Mouse (Mus musculus): ENCODE data around the gene AL731706.2. TPM values are rescaled to one million over a fixed set of nuclear protein-coding genes. Genes with fewer than 3 reads are reported as not detected.
"Not testable (repeated sequence)": the region's sequence is repeated elsewhere in the genome, so short reads cannot be mapped to it uniquely, and the experiment has no call there.

The AL731706.2 gene
- polyA plus RNA-seq, 2 experiments = 15.1 TPM; not detected in 1

GRCm38 (mm10) chr2:136894494-136894893, 9.0 kb upstream of the AL731706.2 start:
- Histone ChIP-seq H3K27ac (no peak overlapping the region), H3K4me2 (ENCODE audit: low read depth) (no peak overlapping the region), H3K9me3 (ENCODE audit: control insufficient read depth, low read length) (no peaks in the 10 kb centered on the region), H3K4me1 (replicated peaks; ENCODE audit: control insufficient read depth in 2 of 2, insufficient read depth in 2 of 2, low read length in 1 of 2) (peaks cover 14 to 16% of the 10 kb centered on the region in 2 experiments), H3K36me3 (replicated peaks; ENCODE audit: control insufficient read depth, insufficient read depth, low read depth) (no peaks in the 10 kb centered on the region), H3K4me3 (ENCODE audit: insufficient read depth in 1 of 2, low read depth in 2 of 2, low read length in 2 of 2) (no peak overlapping the region), H3K9ac (replicated peaks) (no peak overlapping the region), H3K27me3 (ENCODE audit: control insufficient read depth, insufficient read depth, low read length) (no peaks in the 10 kb centered on the region)
- peak; percentile 22 for TF ChIP-seq EP300 (IDR thresholded peaks at IDR 0.05; ENCODE audit: low read depth)
- TF ChIP-seq CTCF (IDR thresholded peaks at IDR 0.05; ENCODE audit: low read depth) = no peak
- DNase-seq (ENCODE audit: low read depth in 3 of 3, low spot score in 3 of 3) = no peak
- WGBS (ENCODE audit: insufficient replicate concordance) = 40% methylated on average over 2 of the region's 2 CpGs
- no peak for ATAC-seq (ENCODE audit: insufficient read depth)

GRCm38 (mm10) chr2:136891951-136892371, 6.5 kb upstream of the AL731706.2 start:
- H3K27me3 ChIP-seq (ENCODE audit: control insufficient read depth, insufficient read depth, low read length) = no peaks in the 10 kb centered on the region
- H3K9me3 ChIP-seq (ENCODE audit: control insufficient read depth, low read length) = no peaks in the 10 kb centered on the region
- DNase-seq (ENCODE audit: low read depth in 3 of 3, low spot score in 3 of 3) = peak; percentile 94 to 97 (median 95)
- peaks cover 14 to 16% of the 10 kb centered on the region in 2 experiments for H3K4me1 ChIP-seq (replicated peaks; ENCODE audit: control insufficient read depth in 2 of 2, insufficient read depth in 2 of 2, low read length in 1 of 2)
- peak overlapping the region; percentile 84 for H3K27ac ChIP-seq
- H3K9ac ChIP-seq (replicated peaks) = peak overlapping the region; percentile 83
- H3K4me3 ChIP-seq (ENCODE audit: insufficient read depth in 1 of 2, low read depth in 2 of 2, low read length in 2 of 2) = peak overlapping the region; percentile 61 to 100
- TF ChIP-seq EP300 (IDR thresholded peaks at IDR 0.05; ENCODE audit: low read depth) (peak; percentile 17; the same call in 1 of the 2 replicates), CTCF (IDR thresholded peaks at IDR 0.05; ENCODE audit: low read depth) (no peak)
- under 1% methylated on average over 23 of the region's 23 CpGs for WGBS (ENCODE audit: insufficient replicate concordance)
- H3K4me2 ChIP-seq (ENCODE audit: low read depth) = peak overlapping the region; percentile 78
- H3K36me3 ChIP-seq (replicated peaks; ENCODE audit: control insufficient read depth, insufficient read depth, low read depth) = no peaks in the 10 kb centered on the region
- peak; percentile 63 for ATAC-seq (ENCODE audit: insufficient read depth)

GRCm38 (mm10) chr2:136891068-136891950, 5.8 kb upstream of the AL731706.2 start, which contains the start of the genes Slx4ip, AL731706.1 and Mkks:
Gene Slx4ip, plus strand, starts transcription at chr2:136891218.
Gene AL731706.1, minus strand, starts transcription at chr2:136891389.
Gene Mkks, minus strand, starts transcription at chr2:136891389.
- peak within 1 kb of the TSS; percentile 61 to 100 for H3K4me3 ChIP-seq (ENCODE audit: insufficient read depth in 1 of 2, low read depth in 2 of 2, low read length in 2 of 2)
- no peaks in the 10 kb centered on the region for H3K9me3 ChIP-seq (ENCODE audit: control insufficient read depth, low read length)
- DNase-seq (ENCODE audit: low read depth in 3 of 3, low spot score in 3 of 3) (peak; percentile 99), ATAC-seq (ENCODE audit: insufficient read depth) (peak; percentile 92)
- H3K9ac ChIP-seq (replicated peaks) = peak within 1 kb of the TSS; percentile 83
- TF ChIP-seq CTCF (IDR thresholded peaks at IDR 0.05; ENCODE audit: low read depth) (peak; percentile 17; the same call in 1 of the 2 replicates), EP300 (IDR thresholded peaks at IDR 0.05; ENCODE audit: low read depth) (no peak; the same call in 1 of the 2 replicates)
- no peaks in the 10 kb centered on the region for H3K36me3 ChIP-seq (replicated peaks; ENCODE audit: control insufficient read depth, insufficient read depth, low read depth)
- H3K27me3 ChIP-seq (ENCODE audit: control insufficient read depth, insufficient read depth, low read length) = no peaks in the 10 kb centered on the region
- peaks cover 14% of the 10 kb centered on the region in 2 experiments for H3K4me1 ChIP-seq (replicated peaks; ENCODE audit: control insufficient read depth in 2 of 2, insufficient read depth in 2 of 2, low read length in 1 of 2)
- under 1% methylated on average over 49 of the region's 49 CpGs for WGBS (ENCODE audit: insufficient replicate concordance)
- peak within 1 kb of the TSS; percentile 84 for H3K27ac ChIP-seq
- peak within 1 kb of the TSS; percentile 78 for H3K4me2 ChIP-seq (ENCODE audit: low read depth)

- Histone ChIP-seq H3K27ac (peak overlapping the region; percentile 84), H3K4me1 (replicated peaks; ENCODE audit: control insufficient read depth in 2 of 2, insufficient read depth in 2 of 2, low read length in 1 of 2) (peaks cover 13 to 14% of the 10 kb centered on the region in 2 experiments), H3K4me3 (ENCODE audit: insufficient read depth in 1 of 2, low read depth in 2 of 2, low read length in 2 of 2) (peak overlapping the region; percentile 61 to 86), H3K9ac (replicated peaks) (peak overlapping the region; percentile 52), H3K4me2 (ENCODE audit: low read depth) (peak overlapping the region; percentile 75)
- WGBS (ENCODE audit: insufficient replicate concordance) = 4% methylated on average over 15 of the region's 15 CpGs
- DNase-seq (ENCODE audit: low read depth in 3 of 3, low spot score in 3 of 3) = peak; percentile 68 to 76 (median 70)
- H3K36me3 ChIP-seq (replicated peaks; ENCODE audit: control insufficient read depth, insufficient read depth, low read depth); H3K9me3 ChIP-seq (ENCODE audit: control insufficient read depth, low read length); H3K27me3 ChIP-seq (ENCODE audit: control insufficient read depth, insufficient read depth, low read length): not testable (repeated sequence)
- ATAC-seq (ENCODE audit: insufficient read depth) = peak; percentile 75
Measured at GRCm38 (mm10) chr2:136890716-136891067, 5.2 kb upstream of the AL731706.2 start.

- no peak for ATAC-seq (ENCODE audit: insufficient read depth)
- Histone ChIP-seq H3K27me3 (ENCODE audit: control insufficient read depth, insufficient read depth, low read length) (no peaks in the 10 kb centered on the region), H3K4me2 (ENCODE audit: low read depth) (no peak overlapping the region), H3K4me3 (ENCODE audit: insufficient read depth in 1 of 2, low read depth in 2 of 2, low read length in 2 of 2) (no peak overlapping the region), H3K36me3 (replicated peaks; ENCODE audit: control insufficient read depth, insufficient read depth, low read depth) (peaks cover 5% of the 10 kb centered on the region; the same call in 1 of the 2 replicates), H3K9ac (replicated peaks) (no peak overlapping the region), H3K9me3 (ENCODE audit: control insufficient read depth, low read length) (no peaks in the 10 kb centered on the region), H3K4me1 (replicated peaks; ENCODE audit: control insufficient read depth in 2 of 2, insufficient read depth in 2 of 2, low read length in 1 of 2) (peaks cover 5% of the 10 kb centered on the region in 2 experiments), H3K27ac (no peak overlapping the region)
- 58% methylated on average over 4 of the region's 4 CpGs for WGBS (ENCODE audit: insufficient replicate concordance)
- DNase-seq (ENCODE audit: low read depth in 3 of 3, low spot score in 3 of 3) = no peak
- no peak for TF ChIP-seq EP300 (IDR thresholded peaks at IDR 0.05; ENCODE audit: low read depth)
- TF ChIP-seq CTCF (IDR thresholded peaks at IDR 0.05; ENCODE audit: low read depth) = no peak
Measured at GRCm38 (mm10) chr2:136886846-136887245, 1.4 kb upstream of the AL731706.2 start.

Data from liver, embryonic 14.5 days (tissue).